Mouse (Mus musculus): Measurements from ENCODE around the gene Pole2.

DNA sequence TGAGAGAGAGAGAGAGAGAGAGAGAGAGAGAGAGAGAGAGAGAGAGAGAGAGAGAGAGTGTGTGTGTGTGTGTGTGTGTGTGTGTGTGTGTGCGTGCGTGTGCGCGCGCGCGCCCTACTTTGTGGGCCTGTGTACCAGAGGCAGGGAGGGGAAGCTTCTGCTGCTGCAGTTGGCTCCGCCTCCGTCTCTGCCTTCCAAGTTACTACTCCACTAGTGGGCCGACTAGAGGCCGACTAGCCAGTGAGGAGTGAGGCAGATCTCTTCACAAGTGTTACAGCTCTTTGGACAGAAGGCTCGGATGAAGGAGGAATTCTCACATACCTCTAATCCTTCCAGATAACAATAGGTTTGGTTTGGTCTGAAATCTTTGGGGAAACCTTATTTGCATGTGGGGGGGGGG is 48.6 kb downstream of the Pole2 start:
- no peak for TF ChIP-seq CTCF (IDR thresholded peaks at IDR 0.05; ENCODE audit: low read depth, low read length)
- no peak for TF ChIP-seq POLR2A (IDR thresholded peaks at IDR 0.05; ENCODE audit: extremely low read depth, insufficient read depth, low read length)

All from liver, adult 2 months (tissue).